Comparison of ENCODE assay signal across 8 mouse cellular contexts in the genomic region with DNA sequence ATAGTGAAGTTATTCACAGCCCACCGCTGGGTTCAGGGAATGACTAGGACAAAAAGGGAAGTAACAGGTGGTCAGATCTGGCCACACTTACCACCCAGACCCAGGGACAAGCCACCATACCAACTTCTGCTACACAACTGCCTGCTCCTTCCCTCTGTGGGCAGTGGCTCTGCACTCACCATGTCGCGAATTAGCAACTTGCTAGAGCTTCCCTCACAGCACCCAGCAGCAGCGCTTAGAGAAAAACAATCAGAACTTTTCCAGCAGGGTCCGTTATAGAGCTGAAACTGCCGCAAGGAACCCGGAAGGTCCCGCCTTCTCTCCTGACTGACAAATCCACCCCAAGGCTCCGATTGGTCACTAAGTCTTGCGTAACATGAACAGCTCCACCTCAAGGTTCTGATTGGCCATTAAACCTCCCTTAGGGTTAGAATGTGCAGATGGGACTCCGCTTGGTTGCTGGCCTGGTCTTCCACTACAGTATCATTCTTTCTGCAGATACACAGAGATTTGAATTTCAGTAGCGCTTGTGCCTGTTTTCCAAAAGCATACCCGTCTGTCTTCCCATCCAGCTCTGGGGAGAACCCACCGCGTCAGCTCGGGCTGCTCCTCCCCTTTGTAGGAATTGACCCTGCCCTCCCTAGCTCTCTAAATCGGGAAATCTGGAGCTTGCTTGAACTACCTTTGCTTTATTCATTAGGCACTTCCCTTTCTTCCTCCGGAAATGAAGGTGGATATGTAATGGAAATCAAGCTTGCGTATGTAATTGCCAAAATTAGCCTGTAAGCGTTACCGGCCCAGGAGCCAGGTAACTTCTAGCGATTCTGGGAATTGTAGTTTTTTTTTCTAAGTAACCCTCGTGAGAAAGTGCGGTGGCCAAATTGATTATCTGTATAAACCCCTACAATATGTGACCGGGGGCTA. TPM values are rescaled to one million over a fixed set of nuclear protein-coding genes. Genes with fewer than 3 reads are reported as not detected.
A peak's percentile ranks its signal among the peaks of the same experiment; 100 is the strongest.
DNase-seq lines count a peak whose midpoint lies in the region; ATAC-seq and TF ChIP-seq lines count a peak whose summit lies in the region.

TSS of gene AI987944 (minus strand) at position 332 of the 924 bp plus-strand sequence.

- H3K4me3 ChIP-seq in ES-Bruce4 (ENCODE audit: low read depth, low read length): peak within 1 kb of the TSS; percentile 99
- H3K4me3 ChIP-seq in forebrain, embryonic 13.5 days: peak within 1 kb of the TSS; percentile 53
- peak within 1 kb of the TSS; percentile 71 for H3K4me3 ChIP-seq in liver, postnatal 0 days (ENCODE audit: low read depth, low read length)
- H3K4me3 ChIP-seq in neural tube, embryonic 14.5 days (ENCODE audit: low read depth, low read length): peak within 1 kb of the TSS; percentile 49

- no peaks in the 10 kb centered on the region for H3K36me3 ChIP-seq in ES-Bruce4 (ENCODE audit: control insufficient read depth, insufficient read depth, low read length, poor library complexity, severe bottlenecking)
- H3K36me3 ChIP-seq in forebrain, embryonic 13.5 days (ENCODE audit: poor library complexity, severe bottlenecking): no peaks in the 10 kb centered on the region
- H3K36me3 ChIP-seq in liver, postnatal 0 days (replicated peaks; ENCODE audit: insufficient read depth, low read length): no peaks in the 10 kb centered on the region
- H3K36me3 ChIP-seq in neural tube, embryonic 14.5 days (ENCODE audit: control insufficient read depth, insufficient read depth, low read length): no peaks in the 10 kb centered on the region

- peak within 1 kb of the TSS; percentile 62 for H3K4me2 ChIP-seq in forebrain, embryonic 13.5 days
- H3K4me2 ChIP-seq in liver, postnatal 0 days (ENCODE audit: low read depth, low read length): peak within 1 kb of the TSS; percentile 78
- H3K4me2 ChIP-seq in neural tube, embryonic 14.5 days (ENCODE audit: low read depth, low read length): peak within 1 kb of the TSS; percentile 54

- peak; percentile 60 for TF ChIP-seq POLR2A in ES-Bruce4 (IDR thresholded peaks at IDR 0.05; ENCODE audit: insufficient read depth, low read length)

- no peaks in the 10 kb centered on the region for H3K27me3 ChIP-seq in ES-Bruce4 (ENCODE audit: control insufficient read depth, insufficient read depth, low read length, poor library complexity, severe bottlenecking)
- H3K27me3 ChIP-seq in forebrain, embryonic 13.5 days: no peaks in the 10 kb centered on the region
- no peaks in the 10 kb centered on the region for H3K27me3 ChIP-seq in liver, postnatal 0 days (ENCODE audit: insufficient read depth, low read length)
- H3K27me3 ChIP-seq in neural tube, embryonic 14.5 days (ENCODE audit: control insufficient read depth, insufficient read depth, low read length): no peaks in the 10 kb centered on the region

- TF ChIP-seq EP300 in ES-Bruce4 (IDR thresholded peaks at IDR 0.05; ENCODE audit: insufficient read depth, low read depth, low read length): no peak
- 0 out of 2 replicates have a peak, but pooled peaks have one; percentile 14 for TF ChIP-seq EP300 in liver, postnatal 0 days (IDR thresholded peaks at IDR 0.05; ENCODE audit: low read depth)

- no peaks in the 10 kb centered on the region for H3K4me1 ChIP-seq in ES-Bruce4 (ENCODE audit: control insufficient read depth, insufficient read depth, low read length)
- no peaks in the 10 kb centered on the region for H3K4me1 ChIP-seq in forebrain, embryonic 13.5 days
- H3K4me1 ChIP-seq in liver, postnatal 0 days (ENCODE audit: insufficient read depth): 0 out of 2 replicates have a peak, but pooled peaks cover 6% of the 10 kb centered on the region
- H3K4me1 ChIP-seq in neural tube, embryonic 14.5 days (ENCODE audit: control insufficient read depth, insufficient read depth, low read length): no peaks in the 10 kb centered on the region

- ATAC-seq in cerebellum, adult (ENCODE audit: insufficient number of reproducible peaks, low FRiP score, low TSS enrichment): peak; percentile 99
- peak; percentile 99 for ATAC-seq in forebrain, embryonic 13.5 days
- ATAC-seq in liver, postnatal 0 days: peak; percentile 99
- ATAC-seq in neural tube, embryonic 14.5 days (ENCODE audit: low read depth): peak; percentile 100

- peak within 1 kb of the TSS; percentile 65 for H3K9ac ChIP-seq in ES-Bruce4 (ENCODE audit: low read depth, poor library complexity, severe bottlenecking)
- H3K9ac ChIP-seq in forebrain, embryonic 13.5 days: peak within 1 kb of the TSS; percentile 52
- H3K9ac ChIP-seq in liver, postnatal 0 days (replicated peaks): peak within 1 kb of the TSS; percentile 67
- H3K9ac ChIP-seq in neural tube, embryonic 14.5 days (replicated peaks; ENCODE audit: low read depth, low read length): peak within 1 kb of the TSS; percentile 57; the same call in 1 of the 2 replicates

- intact Hi-C loops in heart, postnatal 10 days (cut with DNase I): loop anchor here (5.0 kb wide), 1 partner anchor 104 kb away; the partner anchor contains the start of genes AW146154 and Gm20449

- DNase-seq in heart, postnatal 10 days: peak; percentile 89 to 91
- peak; percentile 94 for DNase-seq in large intestine, adult 2 months (ENCODE audit: low read depth, low spot score)
- peak; percentile 85 for DNase-seq in liver, postnatal 0 days
- peak; percentile 82 for DNase-seq in testis, postnatal 10 days (ENCODE audit: low spot score)

- H3K9me3 ChIP-seq in ES-Bruce4 (replicated peaks; ENCODE audit: control insufficient read depth, insufficient read depth, low read length, poor library complexity, severe bottlenecking): no peaks in the 10 kb centered on the region
- no peaks in the 10 kb centered on the region for H3K9me3 ChIP-seq in forebrain, embryonic 13.5 days (replicated peaks)
- no peaks in the 10 kb centered on the region for H3K9me3 ChIP-seq in liver, postnatal 0 days (ENCODE audit: low read length)
- H3K9me3 ChIP-seq in neural tube, embryonic 14.5 days (ENCODE audit: control insufficient read depth, low read length): no peaks in the 10 kb centered on the region

- no peak for TF ChIP-seq CTCF in ES-Bruce4 (IDR thresholded peaks at IDR 0.05; ENCODE audit: low read depth, low read length)
- TF ChIP-seq CTCF in liver, postnatal 0 days (IDR thresholded peaks at IDR 0.05; ENCODE audit: low read depth): peak; percentile 12; the same call in 1 of the 2 replicates

- under 1% methylated on average over 25 of the region's 25 CpGs for WGBS in forebrain, embryonic 13.5 days
- under 1% methylated on average over 25 of the region's 25 CpGs for WGBS in large intestine, adult 2 months
- 0% methylated on average over 25 of the region's 25 CpGs for WGBS in liver, postnatal 0 days (ENCODE audit: insufficient replicate concordance)
- WGBS in neural tube, embryonic 14.5 days: 0% methylated on average over 25 of the region's 25 CpGs

- peak within 1 kb of the TSS; percentile 88 for H3K27ac ChIP-seq in ES-Bruce4 (ENCODE audit: insufficient read depth, low read length)
- H3K27ac ChIP-seq in forebrain, embryonic 13.5 days: peak within 1 kb of the TSS; percentile 73
- H3K27ac ChIP-seq in liver, postnatal 0 days (ENCODE audit: low read depth): peak within 1 kb of the TSS; percentile 84
- peak within 1 kb of the TSS; percentile 87 for H3K27ac ChIP-seq in neural tube, embryonic 14.5 days (ENCODE audit: low read depth, low read length)

RNA-seq across cellular contexts. Expression of gene AI987944, which starts in this region (rescaled TPM):
- 13.9 TPM in 2 replicates for polyA plus RNA-seq in ES-Bruce4 (2011; ENCODE audit: insufficient read depth, insufficient read length, low read depth, missing spikeins)
- 8.8 and 10.0 TPM in 2 replicates for polyA plus RNA-seq in forebrain, embryonic 13.5 days (2015; fragmentation: Nextera tagmentation; extraction: Ambion mirVana)
- total RNA-seq in heart, postnatal 10 days (2021): 10 to 100 TPM; 10.2 to 12.4 TPM
- polyA plus RNA-seq in large intestine, adult 2 months (2012; rRNA removed): 3.2 and 3.9 TPM in 2 replicates
- polyA plus RNA-seq in liver, postnatal 0 days (2015; fragmentation: Nextera tagmentation; extraction: Ambion mirVana): 6.3 and 6.9 TPM in 2 replicates
- polyA plus RNA-seq in neural tube, embryonic 14.5 days (2014; fragmentation: Nextera tagmentation; extraction: Ambion mirVana): 9.2 and 10.1 TPM in 2 replicates

Comparison
In these comparisons a context has a peak if more than half of its experiments do, and no peak if none do; other contexts are left out.
1. Peak in every context shown above with its lines: DNase-seq, ATAC-seq, H3K4me3 ChIP-seq and H3K27ac ChIP-seq.
2. H3K4me3 ChIP-seq: peak in every context shown above with its lines; median percentile 99 in ES-Bruce4; 71 in liver, postnatal 0 days; 53 in forebrain, embryonic 13.5 days; 49 in neural tube, embryonic 14.5 days.